Mouse (Mus musculus) urinary bladder, postnatal 14 days (tissue): ENCODE results near the gene Tox3.

Experiments
- DNase-seq: peaks from one replicate; pipeline ENCODE4 v3.0.0; 2021; ENCODE audit warnings: low spot score

Tox3 gene

DNA sequence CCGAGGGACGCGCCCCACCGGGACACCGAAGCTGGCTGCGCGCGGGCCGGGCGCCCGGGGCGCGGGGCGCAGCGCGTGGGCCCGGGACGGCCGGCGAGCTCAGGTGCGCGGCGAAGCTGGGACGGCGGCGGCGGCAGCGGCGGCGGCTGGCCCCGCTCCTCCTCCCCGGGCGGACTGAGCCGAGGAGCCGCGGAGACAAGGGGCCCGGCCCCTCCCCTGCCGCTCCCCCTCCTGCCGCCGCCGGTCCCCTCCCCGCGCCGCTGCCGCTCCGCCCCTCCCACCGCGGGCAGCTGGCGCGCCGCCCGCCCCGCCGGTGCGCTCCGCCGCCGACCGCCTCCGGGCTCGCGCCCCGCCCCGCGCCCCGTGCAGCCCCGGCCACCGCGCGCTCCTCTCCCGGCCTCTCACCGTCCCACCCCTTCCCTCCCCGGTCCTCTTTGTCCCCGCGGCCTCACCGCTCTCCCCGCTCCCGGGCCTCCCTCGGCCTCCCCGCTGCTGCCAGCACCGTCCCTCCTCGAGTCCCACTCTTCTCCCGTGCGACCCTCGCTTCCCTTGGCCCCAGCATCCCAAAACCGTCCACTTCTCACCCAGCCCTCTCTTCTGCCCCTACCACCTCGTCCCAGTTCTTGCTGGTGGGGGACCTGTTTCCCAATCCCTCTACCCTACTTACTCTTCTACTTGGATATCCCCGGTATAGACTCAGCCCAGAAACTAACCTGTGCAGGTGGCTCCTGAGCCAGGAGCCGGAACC lies at the start of gene Tox3:
Gene Tox3, minus strand, starts transcription at position 166 of the 748 bp plus-strand sequence.
- DNase-seq, result peak; percentile 42

DNA sequence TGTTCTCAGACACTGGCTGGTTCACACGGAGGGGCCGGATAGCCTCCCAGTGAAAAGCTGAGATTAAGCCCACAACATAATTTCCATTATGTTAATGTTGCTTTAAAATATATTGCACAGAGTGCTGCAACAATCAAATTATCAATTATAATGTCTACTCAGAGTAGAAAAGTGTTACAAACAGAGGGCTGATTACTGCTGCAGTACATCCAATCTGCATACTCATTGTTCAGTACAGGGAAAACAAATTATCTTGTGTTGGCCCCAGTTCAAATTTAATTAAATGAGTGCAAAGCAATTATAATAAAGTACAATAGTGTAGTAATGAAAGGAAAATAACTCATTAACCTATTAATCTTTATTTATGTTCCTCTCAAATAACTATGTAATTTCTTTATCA lies 44.5 kb upstream of the Tox3 start:
- DNase-seq, result no peak

DNA sequence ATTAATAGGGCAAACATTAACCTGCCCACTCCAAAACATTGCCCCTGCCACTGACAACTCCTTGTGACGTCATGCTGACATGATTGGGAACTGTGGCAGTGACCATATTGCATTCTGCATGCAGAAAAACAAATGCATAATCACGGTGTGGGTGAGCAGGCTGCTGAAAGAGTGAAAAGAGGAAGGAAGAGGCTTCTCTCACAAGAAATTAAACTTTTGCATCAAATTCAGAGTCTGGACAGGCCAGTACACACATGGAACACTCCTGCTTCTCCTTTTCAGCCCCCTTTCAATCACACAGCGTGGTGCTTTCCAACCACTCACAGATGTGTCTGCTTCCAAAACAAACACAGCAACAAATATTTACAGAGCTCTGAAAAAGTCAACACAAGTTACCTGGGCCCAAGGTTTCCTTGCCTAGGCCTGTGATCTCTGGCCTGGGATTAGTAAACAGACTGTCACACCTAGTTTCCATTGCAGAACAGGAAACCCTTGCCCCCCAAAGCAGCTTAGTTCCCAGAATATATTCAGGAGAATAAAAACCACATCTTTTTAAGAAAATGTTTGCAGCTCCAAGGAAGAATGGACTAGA lies 43.4 kb upstream of the Tox3 start:
- no peak for DNase-seq

DNA sequence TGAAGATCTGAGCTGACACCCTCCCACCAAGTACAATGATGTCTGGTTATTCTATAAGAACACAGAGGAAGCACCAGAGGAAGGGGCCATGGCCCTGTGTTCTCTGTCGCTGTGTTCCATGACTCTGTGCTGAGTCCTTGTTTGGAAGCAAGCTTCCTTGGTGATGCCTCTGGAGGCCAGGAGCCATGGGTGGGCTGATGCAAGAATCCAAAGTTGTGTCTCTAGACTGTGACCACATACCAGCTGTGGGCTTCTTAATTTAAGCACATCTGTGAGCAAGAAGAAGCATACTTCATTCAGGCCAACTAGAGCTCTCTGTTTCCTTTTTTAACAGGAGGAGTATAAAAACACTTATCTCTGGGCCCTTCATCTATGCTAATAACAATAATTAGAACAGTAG lies 42.7 kb upstream of the Tox3 start:
- DNase-seq, result no peak

DNA sequence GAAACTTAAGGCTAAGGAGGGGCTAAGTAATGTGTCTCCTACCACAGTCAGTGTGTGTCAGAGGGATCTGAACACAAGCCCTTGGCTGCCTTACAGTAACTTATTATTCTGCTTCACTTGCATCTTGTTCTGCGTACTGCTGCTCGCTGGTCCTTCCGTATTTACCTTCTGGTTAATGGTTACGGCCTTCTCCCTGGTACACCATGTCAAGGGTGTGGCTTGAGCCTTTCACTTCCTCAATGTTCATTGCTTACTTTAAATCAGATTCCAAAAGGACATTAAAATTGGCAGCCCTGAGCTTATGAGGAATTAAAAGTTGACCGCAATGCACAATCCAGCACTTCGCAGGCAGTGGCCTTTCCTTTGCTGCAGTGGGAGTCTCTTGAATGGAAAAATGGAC lies 30.9 kb upstream of the Tox3 start:
- DNase-seq, result peak; percentile 11

DNA sequence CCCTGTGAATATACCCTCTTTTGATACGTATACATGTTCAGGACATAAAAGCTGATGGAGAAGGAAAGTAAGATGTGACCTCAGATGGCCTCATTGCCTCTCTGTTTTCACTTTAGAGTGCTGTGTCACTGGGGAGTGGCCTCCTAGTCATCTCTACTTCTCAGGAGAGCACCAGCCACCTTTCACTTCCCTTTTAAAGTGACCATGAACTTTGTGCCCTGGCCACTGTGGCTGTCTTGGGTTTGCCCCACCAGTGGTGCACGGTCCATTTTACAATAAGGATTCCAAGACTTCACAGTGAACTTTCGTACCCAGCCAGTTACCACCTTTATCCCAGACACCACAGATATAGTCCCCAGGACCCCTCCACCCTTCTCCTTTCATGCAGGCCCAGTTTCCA lies 29.9 kb upstream of the Tox3 start:
- no peak for DNase-seq

DNA sequence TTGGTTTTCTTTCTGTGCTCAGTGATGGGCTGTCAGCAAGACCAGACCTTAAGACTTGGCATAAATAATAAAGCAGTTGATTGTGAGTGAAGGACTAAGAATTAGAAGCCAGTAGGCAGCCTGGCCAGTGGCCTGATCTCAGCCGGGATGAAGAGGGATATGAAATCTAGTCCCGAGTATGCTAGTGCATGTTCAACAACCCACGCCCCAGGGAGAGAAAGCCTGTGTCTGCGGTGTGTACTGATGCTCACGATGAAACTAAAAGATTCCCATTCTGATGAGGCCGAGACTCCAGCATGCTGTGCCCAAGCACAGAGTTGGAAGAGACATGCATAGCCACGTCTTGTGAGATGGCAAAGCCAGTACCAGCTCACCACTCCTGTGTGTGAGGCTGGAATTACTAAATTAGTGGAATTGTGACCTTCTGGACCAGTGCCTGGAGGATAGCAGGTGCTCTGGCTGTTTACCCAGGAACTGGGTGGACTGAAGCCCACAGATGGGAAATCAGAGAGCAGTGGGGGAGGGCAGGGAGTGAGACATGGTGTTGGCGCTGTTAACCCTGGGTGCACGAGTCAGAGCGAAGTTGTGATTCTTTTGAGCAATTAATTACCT lies 23.6 kb upstream of the Tox3 start:
- DNase-seq, result no peak

DNA sequence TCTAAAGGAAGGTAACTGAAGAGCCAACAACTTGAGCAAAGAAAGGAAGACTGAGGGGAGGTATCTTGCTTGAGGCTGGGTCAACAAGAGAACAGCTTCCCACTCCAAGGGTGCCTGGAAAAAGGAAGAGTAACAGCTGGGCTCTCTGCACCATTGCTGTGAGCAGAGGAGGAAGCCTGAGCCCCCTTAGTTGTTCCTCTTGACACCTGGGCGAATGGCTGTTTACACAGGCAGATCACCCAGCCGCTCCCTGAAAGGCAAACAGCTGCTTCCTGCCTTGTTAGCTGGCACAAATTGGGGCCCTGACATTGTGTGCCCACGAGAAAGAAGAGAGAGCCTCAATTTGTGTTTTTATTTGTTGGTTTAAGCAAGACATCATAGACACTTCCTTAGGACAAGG lies 21.7 kb upstream of the Tox3 start:
- peak; percentile 14 for DNase-seq

DNA sequence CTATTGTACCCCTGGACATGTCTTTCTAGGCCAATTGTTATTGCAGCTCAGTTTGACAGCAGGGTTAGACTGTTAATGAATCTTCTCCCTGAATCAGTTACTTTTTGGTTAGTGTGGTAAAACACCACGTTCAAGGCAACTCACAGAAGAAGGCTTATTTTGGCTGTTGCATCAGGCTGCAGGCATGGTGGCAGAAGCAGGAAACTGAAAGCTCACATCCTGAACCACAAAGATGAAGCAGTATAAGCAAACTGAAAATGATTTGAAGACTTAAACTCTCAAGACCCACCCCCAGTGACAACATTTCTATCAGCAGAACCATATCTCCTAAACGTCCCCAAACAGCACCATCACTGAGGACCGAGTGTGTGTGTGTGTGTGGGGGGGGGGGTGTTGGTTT lies 8.6 kb upstream of the Tox3 start:
- DNase-seq, result no peak

DNA sequence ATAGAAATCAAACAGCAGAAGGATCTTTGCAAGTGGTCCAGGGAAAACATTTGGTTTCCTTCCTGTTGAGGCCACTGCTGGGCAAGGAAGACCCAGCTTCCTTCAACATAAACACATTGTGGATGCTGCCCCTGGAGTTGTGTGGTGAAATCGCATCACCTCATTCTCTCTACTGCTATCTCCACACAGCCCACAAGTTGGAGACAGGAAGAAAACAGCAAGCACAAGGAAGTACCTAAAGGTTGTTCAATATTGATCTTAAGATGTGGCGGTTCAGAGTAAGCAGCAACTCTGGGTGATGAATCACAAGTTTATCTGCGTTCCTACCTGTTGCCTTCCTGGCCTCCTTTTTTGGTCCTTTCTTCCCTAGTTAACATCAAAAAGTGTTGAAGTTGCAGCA lies 6.6 kb upstream of the Tox3 start:
- no peak for DNase-seq

DNA sequence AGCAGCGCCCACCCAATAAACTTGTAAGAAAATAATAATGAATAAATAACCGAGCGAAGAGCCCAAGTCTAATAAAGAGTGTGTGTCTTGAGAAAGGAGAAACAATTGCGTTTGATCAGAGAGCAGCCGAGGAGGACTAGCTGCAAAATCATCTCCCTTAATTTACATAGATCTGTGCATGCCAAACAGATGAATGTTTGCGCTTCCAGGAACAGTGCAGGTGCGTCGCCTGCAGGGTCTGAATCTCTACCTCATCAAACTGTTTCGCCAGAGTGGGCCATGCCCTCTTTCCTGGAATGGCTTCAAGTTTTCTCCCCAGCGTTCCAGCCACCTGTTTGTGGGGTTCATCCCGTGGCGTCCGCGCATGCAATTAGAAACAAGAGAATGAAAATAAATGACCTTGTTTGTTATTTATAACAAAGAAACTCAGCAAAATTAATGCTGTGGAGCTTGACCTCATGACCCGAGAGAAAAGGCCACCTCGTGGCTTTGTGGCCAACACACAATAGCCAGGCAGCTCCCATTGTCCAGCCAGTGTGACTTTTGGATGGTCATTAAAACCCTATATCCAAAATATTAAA lies 5.9 kb upstream of the Tox3 start:
- no peak for DNase-seq

DNA sequence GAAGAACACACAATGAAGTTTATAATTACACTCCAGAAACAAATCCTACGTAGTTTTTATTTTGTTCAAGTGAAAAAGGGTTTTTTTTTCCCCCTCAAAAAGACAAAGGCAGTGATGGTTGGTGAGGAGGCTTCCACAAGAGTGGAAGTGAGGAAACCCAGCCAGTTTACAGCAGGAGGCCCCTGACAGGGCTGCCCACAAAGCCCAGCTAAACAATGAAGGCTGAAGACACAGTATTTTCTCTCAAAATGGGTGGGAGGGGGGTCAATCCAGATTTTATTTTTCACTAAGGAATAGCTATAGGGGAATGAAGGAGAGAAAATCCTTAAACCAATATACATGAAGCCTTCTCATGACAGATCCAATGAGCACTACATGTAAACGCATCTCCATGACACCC lies 5.4 kb upstream of the Tox3 start:
- DNase-seq, result no peak

DNA sequence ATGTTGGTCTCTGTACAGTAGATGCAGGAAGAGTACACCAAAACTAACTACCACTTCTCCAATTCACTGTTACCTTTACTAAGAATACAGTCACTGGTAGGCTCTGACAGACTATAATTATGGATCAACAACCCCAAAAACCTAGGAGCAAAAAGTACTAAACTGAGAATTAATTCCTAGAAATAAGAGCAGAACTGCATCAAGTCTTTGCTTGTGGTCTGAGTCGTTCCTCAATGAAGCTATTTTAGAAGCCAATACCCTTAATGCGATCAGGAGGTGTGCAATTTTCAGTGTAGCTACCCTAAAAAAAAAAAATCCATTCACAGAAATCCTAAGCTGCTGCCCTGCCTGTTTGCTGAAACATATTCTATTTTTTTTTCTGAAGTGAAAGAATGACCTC lies 4.8 kb upstream of the Tox3 start:
- DNase-seq, result no peak

DNA sequence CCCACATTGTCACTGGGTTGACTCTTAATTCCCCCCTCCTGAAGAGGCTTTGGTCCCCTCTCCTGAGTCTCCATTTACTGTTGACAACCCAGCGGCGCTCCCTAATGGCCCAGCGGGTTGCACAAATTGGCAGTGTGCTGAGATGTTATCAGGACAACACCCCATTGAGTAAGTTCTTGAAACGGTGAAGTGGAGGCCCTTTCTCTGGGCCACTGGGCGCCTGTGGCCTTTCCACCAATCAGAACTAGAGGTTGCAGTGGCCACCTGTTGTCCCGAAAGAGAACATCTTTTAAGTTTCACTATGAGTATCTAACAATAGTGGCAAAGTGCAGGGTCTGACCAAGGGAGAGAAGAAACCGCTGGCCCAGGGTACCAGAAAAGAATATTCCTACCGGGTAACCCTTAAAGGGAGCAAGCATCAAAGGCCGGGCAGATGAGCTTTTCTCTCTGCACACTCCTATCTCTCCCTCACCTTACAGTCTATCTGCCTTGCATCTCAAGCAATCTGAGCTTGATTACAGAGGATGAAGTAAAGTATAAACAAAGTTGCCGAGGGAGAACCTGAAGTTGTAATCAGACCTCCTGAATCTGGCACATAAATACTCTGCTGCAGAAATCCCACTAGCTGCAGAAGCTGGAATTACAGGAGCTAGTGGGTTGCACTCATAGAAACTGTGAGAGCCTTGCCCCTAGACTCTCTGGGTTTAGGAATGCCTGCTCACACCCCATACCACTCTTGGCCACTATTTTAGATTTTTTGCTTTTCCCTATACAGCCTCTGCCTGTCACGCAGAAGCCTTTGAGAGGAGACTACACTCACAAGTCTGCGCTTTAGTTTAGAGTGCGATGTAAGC lies 1.8 kb upstream of the Tox3 start:
- DNase-seq, result peak; percentile 55

DNA sequence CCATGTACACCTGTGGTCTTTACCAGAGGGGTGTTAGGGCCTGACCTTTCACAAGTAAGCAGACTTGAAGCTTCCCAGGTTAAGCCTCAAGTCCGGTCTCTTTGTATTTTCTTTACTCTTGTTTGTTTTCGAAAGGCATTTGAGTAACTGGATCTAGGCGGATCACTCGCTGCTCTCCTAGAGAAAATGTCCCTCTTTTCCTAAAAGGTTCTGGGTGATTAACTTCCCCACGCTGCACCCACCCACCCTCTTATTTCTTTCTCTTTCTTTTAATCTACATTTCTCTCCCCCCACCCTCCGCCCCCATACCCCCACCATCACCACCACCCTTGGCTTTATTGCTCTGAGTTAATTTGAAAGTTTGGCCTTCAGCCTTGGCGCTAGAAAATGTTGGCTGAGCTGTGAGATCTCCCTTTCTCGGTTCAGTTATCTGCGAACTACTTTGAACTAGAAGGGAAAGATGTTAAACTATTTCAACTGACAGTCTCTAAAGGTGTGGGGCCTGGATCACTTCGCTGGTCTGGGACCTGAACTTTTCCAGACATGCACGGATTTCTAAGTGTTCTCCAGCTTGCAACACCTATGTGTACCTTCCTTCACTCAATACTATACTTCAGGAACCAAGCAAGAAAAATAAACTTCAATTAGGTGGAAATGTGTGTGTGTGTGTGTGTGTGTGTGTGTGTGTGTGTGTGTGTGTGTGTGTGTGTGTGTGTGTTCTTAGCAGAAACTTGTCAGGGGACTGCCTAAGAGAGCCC lies 962 bp upstream of the Tox3 start:
- no peak for DNase-seq

DNA sequence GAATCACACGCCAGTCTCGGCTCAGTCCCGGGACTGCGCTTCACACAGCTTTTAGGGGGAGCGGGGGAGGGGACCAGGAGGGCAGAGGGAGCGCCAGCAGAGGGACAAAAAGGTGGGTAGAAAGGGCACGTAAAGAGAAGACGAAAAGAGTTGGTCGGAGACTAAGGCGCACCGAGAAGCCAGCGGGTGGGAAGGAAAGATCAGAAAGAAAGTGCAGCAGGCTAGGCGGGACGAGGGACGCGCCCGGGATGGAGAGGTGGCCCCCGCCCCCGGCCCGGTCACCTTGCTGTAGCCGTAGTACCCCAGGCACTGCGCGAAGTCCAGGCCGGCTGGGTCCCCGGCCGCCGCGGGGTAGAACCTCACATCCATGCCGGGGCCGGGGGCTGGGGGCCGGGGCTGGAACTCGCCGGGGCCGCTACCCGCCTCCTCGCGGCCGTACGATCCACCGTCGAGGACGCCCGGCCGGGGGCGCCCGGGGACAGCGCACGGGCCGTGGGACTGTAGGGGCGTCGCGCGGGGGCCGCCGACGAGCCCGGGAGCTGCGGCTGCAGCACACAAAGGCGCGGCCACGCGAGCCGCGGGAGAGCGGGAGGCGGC lies 464 bp downstream of the Tox3 start:
- no peak for DNase-seq

DNA sequence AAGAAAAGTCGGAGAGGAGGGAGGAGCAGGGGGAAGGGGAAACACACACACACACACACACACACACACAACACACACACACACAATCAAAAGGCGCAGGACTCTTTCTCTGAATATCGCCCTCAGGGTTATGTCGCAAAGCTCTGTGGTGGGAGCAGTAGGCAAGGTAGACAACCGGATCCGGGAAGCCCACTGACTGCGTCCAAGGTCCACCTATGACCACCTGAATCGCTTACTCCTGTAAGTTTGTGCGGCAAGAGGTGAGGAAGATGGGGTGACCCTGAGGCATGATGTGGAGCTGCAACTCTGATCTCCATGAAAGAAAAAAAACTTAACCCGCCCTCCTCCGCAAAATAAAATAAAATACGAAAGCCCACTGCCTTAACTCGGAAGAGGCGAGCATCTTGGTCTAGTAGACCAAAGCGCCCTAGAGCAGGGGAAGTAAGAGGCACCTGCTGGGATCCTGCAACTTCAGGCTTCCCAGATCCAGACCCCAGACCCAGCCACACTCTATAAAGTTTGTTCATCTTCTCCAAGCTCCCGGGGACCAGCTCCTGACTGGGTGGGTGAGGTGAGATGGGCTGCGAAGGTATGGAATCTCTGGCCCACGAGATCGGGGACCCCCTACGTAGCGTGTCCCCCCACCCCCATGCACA lies 1.1 kb downstream of the Tox3 start:
- no peak for DNase-seq

DNA sequence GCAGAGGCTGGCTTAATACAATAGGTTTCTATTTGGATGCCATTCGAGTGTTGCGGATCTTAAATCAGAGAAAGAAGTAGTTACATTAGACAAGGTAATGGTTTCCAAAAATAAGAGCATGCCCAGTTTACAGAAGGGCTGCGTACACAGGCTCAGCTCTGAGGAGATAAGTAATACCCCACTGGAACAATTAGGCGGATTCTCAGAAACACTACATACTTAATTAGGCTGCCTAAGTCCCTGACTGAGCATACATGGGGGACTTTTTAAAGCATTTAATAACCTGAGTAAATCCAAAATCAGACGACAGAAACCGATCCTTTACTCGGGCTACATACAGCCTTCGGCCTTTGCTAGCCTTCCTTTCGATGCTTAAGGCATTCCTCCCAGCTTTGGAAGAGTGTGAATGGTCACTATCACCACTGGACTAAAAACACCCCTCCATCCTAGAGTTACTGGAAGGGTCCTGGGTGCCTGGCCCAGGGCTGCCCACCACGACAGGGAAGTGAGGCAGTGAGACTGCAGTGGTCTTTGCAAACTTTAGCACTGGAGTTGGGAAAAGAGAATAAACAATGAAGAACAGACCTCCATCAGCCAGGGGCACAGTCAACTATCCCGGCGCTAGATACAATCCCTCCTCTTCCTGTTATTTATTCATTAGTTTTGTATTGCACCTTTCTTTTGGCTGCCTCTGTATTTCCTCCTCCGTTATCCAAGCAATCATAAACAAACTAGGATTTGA lies 1.8 kb downstream of the Tox3 start:
- DNase-seq, result no peak

DNA sequence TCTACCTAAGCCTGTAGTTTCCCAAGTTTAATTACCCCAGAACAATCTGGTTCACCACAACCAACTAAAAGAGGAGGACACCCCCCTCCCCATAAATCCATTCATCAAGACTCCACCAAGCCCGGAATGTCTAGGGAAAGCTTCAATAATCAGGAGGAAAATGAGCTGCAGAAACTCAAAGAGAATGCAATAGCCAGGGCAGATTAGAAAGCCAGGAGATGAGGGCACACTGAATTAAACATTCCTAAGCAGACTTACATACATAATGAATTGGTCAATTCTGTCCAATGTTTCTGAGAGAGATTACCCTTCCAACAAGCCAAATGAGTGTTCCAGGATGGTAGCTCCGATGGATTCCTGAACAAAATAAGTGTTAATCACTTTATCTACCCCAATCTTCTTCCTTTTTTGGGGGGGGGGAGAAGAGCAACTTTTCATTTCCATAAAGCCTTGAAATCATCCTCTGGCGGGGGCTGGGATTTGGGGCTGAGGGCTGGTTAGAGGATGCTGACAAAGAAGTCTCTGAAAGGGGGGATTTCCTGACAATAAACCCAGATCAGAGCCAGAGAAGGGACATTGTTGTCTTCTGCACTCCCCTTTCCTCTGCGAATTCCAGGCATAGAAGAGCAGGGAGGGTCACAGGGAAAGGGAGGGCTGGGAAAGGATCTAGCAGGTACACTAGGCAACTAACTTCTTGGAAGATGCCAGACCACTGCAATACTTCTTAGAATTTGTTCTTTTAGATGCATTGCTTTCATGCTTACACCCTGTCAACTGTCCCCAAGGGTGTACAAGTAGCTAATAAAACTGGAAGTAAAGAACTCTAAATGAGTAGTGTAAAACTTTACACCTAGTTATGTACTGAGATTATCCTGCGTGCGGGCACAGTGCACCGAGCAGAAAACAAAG lies 17.5 kb downstream of the Tox3 start:
- DNase-seq, result no peak
